Mouse (Mus musculus): ENCODE results near the gene Grin2c. TPM values are rescaled to one million over a fixed set of nuclear protein-coding genes. Genes with fewer than 3 reads are reported as not detected.

Gene Grin2c
- polyA plus RNA-seq, 1 experiment from 2014 or later, result 0.51 TPM

DNA sequence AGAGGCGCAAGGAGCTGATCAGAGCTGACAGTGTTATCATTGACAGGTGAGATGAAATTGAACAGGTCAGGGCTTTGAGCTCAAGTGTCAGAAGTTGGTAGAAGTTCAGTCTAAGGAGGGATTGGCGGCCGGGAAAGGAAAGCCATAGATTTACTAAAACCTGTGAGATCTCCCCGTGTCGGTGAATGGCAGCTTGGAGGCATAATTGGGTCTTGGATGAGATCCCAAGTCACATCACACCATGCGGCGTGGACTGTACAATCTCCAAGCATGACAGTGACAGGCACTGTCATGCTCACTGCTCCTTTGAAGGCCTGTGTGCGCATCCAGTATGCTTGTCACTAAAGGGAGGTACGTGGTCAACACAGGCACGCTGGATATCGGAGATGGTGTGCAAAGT is 4.1 kb downstream of the Grin2c start:
- Histone ChIP-seq H3K27ac (no peak overlapping the region), H3K36me3 (peaks cover 2% of the 10 kb centered on the region; the same call in 1 of the 2 replicates), H3K27me3 (replicated peaks) (peaks cover 100% of the 10 kb centered on the region), H3K4me2 (no peak overlapping the region), H3K4me1 (peaks cover 18% of the 10 kb centered on the region), H3K4me3 (no peak overlapping the region), H3K9me3 (replicated peaks) (no peaks in the 10 kb centered on the region), H3K9ac (no peak overlapping the region)
- ATAC-seq, result no peak
- WGBS (ENCODE audit: insufficient replicate concordance), result 68% methylated on average over 11 of the region's 11 CpGs

DNA sequence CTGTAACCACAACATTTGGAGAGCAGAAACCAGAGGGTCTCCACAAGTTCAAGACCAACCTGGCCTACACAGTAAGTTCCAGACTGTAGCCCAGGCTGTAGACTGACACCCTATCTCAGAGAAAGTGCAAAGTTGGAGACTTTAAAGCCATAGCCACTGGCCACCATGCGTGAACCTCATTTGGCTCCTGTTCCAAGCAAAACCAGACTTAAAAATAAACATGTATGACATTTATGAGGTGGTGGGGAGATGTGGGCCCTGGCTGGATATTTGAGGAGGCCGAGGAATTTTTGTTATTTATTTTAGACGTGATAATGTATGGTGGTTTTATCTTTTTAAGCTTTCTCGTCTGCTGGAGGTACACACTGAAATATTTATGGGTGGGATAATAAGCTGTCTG is 7.9 kb downstream of the Grin2c start:
- no peaks in the 10 kb centered on the region for H3K9me3 ChIP-seq (replicated peaks)
- peaks cover 100% of the 10 kb centered on the region for H3K27me3 ChIP-seq (replicated peaks)
- H3K9ac ChIP-seq, result no peak overlapping the region
- H3K27ac ChIP-seq, result no peak overlapping the region
- no peak for ATAC-seq
- no peak overlapping the region for H3K4me2 ChIP-seq
- H3K4me1 ChIP-seq, result peaks cover 9% of the 10 kb centered on the region
- H3K36me3 ChIP-seq, result no peaks in the 10 kb centered on the region
- WGBS (ENCODE audit: insufficient replicate concordance), result 50% methylated on average over 4 of the region's 4 CpGs
- no peak overlapping the region for H3K4me3 ChIP-seq

DNA sequence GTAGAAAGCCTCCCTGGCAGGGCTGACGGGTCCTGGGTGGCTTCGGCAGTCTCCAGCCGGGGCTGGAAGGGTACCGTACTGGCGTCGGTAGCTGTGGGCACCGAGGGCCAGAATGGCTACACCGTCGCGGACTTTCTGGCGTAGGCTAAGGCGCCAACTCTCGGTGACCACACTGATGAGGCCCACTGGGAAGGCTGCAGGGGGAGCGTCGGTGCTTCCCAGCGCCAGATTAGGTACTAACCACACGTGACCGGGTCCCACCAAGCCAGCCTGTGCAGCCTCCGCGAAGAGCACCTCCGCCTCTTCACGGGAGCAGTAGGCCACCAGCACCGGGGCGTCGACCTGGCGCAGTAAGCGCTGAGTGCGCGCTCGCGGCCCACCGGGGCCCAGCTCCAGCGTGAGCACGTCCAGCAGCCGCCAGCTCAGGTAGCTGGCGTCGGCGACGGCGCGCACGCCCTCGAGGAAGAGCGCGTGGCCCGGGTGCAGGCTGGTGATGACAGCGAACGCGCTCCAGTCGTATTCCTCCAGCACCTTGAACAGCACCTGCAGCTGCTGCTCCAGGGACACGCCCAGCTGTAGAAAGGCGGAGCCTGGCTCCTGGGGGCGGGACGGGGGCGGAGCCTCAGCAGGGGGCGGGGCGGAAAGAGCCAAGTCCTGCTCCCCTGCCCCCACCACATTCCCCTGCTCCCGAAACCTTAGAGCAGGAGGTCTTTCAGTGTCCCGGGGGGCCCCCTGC is 9.1 kb downstream of the Grin2c start:
- Histone ChIP-seq H3K27ac (no peak overlapping the region), H3K4me3 (peak overlapping the region; percentile 7; the same call in 1 of the 2 replicates), H3K4me1 (peaks cover 9% of the 10 kb centered on the region), H3K4me2 (peak overlapping the region; percentile 48), H3K27me3 (replicated peaks) (peaks cover 100% of the 10 kb centered on the region), H3K36me3 (no peaks in the 10 kb centered on the region), H3K9ac (no peak overlapping the region), H3K9me3 (replicated peaks) (no peaks in the 10 kb centered on the region)
- no peak for ATAC-seq
- 14% methylated on average over 56 of the region's 59 CpGs for WGBS (ENCODE audit: insufficient replicate concordance)

DNA sequence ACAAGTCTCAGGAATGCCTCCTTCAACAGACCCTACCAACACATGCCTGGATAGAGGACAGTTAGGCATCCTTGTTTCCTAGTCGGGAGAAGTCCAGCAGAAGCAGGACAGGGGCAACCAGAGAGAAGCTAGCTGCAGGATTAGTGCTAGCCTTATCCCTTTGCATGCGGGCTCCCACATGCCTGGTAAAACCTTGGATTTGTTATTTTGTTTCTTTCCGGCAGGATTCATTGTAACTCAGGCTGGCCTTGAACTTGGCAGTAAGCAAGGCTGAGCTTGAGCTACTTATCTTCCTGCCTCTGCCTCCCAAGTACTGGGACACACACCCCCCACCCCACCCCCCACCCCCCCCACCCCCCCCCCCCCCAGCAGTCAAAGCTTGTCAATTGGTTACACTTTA is 15.8 kb downstream of the Grin2c start:
- Histone ChIP-seq H3K4me2 (no peak overlapping the region), H3K4me1 (peaks cover 23% of the 10 kb centered on the region), H3K4me3 (no peak overlapping the region), H3K9me3 (replicated peaks) (no peaks in the 10 kb centered on the region), H3K9ac (no peak overlapping the region), H3K36me3 (no peaks in the 10 kb centered on the region), H3K27ac (no peak overlapping the region), H3K27me3 (replicated peaks) (peaks cover 100% of the 10 kb centered on the region)
- WGBS (ENCODE audit: insufficient replicate concordance), result 48% methylated on average over 3 of the region's 3 CpGs
- ATAC-seq, result no peak

DNA sequence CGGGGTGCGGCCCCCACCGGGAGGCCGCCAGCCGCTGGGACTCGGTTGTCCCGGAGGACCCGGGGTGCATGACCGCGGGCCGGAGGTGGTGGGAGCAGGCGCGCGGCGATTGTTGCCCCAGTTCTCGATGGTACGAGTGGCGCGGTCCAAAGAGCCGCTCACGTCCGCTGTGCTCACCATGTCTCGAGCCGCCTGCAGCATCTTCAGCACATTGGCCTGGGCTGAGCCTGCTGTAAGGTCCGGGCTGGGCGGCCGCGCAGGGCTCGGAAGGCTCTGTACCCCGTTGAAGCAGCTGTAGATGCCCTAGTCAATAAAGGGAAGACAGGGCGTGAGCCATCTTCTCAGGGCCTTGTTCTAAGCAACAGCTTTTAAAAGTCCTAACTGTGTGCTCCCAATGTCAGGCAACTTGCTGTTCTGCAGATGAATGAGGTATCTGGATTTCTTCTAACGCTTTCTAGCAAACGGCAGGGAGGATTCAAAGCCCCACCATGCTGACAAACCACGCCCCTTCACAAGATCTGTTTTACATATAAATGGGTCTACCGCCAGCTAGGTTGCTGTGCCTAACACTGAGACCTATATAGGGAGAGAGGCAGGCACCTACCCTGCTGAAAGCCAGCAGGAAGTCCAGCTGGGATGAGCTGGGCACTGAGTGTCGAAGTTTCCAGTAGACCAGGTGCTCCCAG is 16.5 kb downstream of the Grin2c start:
- Histone ChIP-seq H3K4me2 (peak overlapping the region; percentile 63), H3K36me3 (no peaks in the 10 kb centered on the region), H3K27me3 (replicated peaks) (peaks cover 94% of the 10 kb centered on the region), H3K9me3 (replicated peaks) (no peaks in the 10 kb centered on the region), H3K4me1 (peaks cover 23% of the 10 kb centered on the region), H3K4me3 (peak overlapping the region; percentile 34), H3K27ac (no peak overlapping the region), H3K9ac (no peak overlapping the region)
- ATAC-seq, result no peak
- 6% methylated on average over 36 of the region's 36 CpGs for WGBS (ENCODE audit: insufficient replicate concordance)

DNA sequence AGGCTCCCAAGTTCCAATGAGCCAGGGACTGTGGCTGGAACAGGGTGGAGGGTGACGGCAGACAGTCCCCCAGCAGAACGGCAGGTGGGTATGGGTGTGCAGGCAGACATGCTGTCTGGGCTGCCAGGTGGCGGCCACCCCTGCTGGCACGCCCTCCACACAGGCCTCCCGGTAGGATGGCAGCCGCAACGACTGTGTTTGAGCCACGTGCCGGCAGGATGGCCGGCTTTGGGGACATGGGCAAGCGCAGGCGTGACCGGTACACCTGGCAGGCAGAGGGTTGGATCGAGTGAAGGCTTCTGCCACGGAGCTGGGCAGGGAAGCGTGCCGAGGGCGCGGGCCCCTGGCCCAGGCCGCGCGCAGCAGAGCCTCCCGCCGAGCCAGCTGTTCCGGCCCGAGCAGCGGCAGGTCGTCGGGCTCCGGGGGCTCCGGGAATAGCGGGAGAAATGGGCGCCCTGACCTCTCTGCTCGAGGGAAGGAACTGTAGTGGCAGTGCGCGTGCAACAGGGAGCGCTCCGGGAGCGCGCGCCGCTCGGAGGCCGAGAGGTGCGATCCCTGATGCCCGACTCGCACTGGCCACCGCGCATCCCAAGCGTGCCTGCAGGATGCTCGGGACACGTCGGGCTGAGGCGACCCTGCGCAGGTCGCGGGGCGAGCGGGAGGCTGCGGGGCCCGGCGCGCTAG is 17.2 kb downstream of the Grin2c start:
- H3K27ac ChIP-seq, result no peak overlapping the region
- peak overlapping the region; percentile 34 for H3K4me3 ChIP-seq
- H3K4me1 ChIP-seq, result peaks cover 28% of the 10 kb centered on the region
- H3K27me3 ChIP-seq (replicated peaks), result peaks cover 87% of the 10 kb centered on the region
- ATAC-seq, result no peak
- peaks cover 6% of the 10 kb centered on the region for H3K36me3 ChIP-seq
- no peaks in the 10 kb centered on the region for H3K9me3 ChIP-seq (replicated peaks)
- H3K4me2 ChIP-seq, result peak overlapping the region; percentile 63
- 4% methylated on average over 63 of the region's 63 CpGs for WGBS (ENCODE audit: insufficient replicate concordance)
- no peak overlapping the region for H3K9ac ChIP-seq

DNA sequence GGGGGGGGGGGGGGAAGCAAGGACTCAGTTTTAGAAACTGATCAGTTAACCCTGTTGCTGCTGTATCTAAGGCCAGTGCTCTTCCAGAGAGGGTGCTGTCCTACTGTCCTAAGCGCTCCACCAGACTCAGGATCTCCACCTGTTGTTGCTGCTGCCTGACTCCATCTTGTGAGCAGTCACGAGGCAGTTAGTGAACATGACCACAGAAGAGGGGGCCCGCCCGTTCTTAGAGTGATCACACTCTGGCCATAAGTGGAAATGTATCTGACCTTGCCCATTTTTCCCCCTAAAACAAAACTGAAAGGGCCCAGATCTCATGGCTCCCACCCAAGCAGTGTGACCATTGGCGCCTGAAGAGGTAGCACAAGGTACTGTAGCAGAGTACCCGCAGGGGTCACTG is 19.1 kb downstream of the Grin2c start:
- WGBS (ENCODE audit: insufficient replicate concordance), result 48% methylated on average over 6 of the region's 6 CpGs
- Histone ChIP-seq H3K4me3 (no peak overlapping the region), H3K4me1 (peaks cover 40% of the 10 kb centered on the region), H3K36me3 (peaks cover 22% of the 10 kb centered on the region), H3K4me2 (no peak overlapping the region), H3K9ac (no peak overlapping the region), H3K9me3 (replicated peaks) (no peaks in the 10 kb centered on the region), H3K27ac (no peak overlapping the region), H3K27me3 (replicated peaks) (peaks cover 68% of the 10 kb centered on the region)
- no peak for ATAC-seq

DNA sequence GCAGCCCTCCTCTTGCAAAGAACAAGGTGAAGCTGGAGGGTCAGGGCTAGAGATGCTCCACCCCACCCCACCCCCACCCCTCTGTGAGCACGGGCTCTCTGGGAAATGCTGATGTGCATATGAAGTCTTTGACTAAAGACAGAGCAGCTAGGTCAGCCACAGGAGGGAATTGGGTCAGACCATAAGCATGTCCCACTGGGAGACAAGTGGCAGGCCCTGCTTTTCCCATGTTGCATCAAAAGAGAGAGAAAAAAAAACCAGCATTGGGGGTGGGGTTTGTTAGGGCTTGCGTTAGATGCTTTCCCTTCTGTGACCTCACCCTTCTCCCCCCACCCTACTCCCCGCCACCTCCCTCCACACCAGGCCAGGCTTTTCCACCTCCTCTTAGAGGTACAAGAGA is 19.8 kb downstream of the Grin2c start:
- ATAC-seq, result no peak
- H3K27me3 ChIP-seq (replicated peaks), result peaks cover 61% of the 10 kb centered on the region
- no peak overlapping the region for H3K27ac ChIP-seq
- H3K9me3 ChIP-seq (replicated peaks), result no peaks in the 10 kb centered on the region
- peaks cover 40% of the 10 kb centered on the region for H3K4me1 ChIP-seq
- H3K9ac ChIP-seq, result no peak overlapping the region
- WGBS (ENCODE audit: insufficient replicate concordance), result 25% methylated on average over 3 of the region's 3 CpGs
- no peak overlapping the region for H3K4me3 ChIP-seq
- no peak overlapping the region for H3K4me2 ChIP-seq
- H3K36me3 ChIP-seq, result peaks cover 22% of the 10 kb centered on the region

DNA sequence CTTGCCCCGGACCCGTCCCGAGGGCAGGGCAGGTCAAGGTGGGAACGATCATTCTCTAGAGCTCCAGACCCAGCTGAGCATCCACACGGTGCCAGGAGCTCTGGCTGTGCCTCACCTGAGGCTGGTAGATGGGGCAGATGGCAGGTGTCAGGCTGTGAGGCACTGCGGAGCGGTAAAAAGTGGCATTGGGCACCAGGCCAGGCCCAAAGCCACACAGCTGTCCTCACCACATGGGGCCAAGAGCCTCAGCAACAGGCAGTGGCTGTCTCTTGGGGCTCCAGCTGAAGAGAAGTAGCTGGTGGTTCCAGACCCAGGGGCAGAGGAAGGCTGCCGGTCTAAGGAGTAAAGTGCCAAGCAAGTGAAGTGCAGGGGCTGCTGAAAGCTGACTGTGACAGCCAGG is 20.7 kb downstream of the Grin2c start:
- Histone ChIP-seq H3K27me3 (replicated peaks) (peaks cover 53% of the 10 kb centered on the region), H3K4me1 (peaks cover 40% of the 10 kb centered on the region), H3K36me3 (peaks cover 22% of the 10 kb centered on the region), H3K4me3 (no peak overlapping the region), H3K9me3 (replicated peaks) (no peaks in the 10 kb centered on the region), H3K4me2 (no peak overlapping the region), H3K27ac (no peak overlapping the region), H3K9ac (no peak overlapping the region)
- WGBS (ENCODE audit: insufficient replicate concordance), result 80% methylated on average over 8 of the region's 8 CpGs
- ATAC-seq, result no peak

DNA sequence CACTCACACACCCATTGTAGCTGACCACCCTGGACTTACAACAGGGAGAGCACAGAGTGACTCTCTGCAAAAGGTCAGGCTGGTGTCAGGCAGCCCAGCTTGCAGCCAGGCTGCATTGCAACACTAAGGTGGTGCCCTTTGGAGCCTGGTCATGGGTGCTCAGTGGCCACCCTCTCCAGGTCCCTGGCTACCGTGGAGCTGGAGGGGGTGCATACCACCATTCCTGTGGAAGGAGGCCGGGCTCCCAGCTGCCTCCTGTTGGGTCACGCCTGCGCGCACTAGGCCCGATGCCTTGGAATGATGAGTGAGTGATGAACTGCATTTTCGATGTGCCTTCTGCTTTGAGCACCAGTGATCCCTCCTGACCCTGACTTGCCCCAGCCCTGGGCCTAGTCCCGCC is 22.2 kb downstream of the Grin2c start:
- WGBS (ENCODE audit: insufficient replicate concordance), result 71% methylated on average over 8 of the region's 8 CpGs
- Histone ChIP-seq H3K9ac (no peak overlapping the region), H3K4me3 (no peak overlapping the region), H3K27ac (peak overlapping the region; percentile 52), H3K9me3 (replicated peaks) (no peaks in the 10 kb centered on the region), H3K4me2 (no peak overlapping the region), H3K27me3 (replicated peaks) (peaks cover 37% of the 10 kb centered on the region), H3K4me1 (peaks cover 32% of the 10 kb centered on the region), H3K36me3 (peaks cover 22% of the 10 kb centered on the region)
- peak; percentile 67 for ATAC-seq

DNA sequence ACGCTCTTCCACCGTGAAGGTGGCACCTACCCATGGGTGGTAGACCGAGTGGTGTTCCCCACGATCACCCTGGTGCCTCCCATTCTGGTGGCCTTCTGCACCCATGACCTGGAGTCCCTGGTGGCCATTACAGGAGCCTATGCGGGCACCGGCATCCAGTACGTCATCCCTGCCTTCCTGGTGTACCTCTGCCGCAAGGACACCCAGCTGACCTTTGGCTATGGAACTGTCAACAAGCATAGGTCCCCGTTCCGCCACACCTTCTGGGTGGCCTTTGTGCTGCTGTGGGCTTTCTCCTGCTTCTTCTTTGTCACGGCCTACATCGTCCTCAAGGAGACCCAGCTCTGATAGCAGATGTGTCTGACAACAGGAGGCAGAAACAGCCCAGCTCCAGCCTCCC is 23.3 kb downstream of the Grin2c start:
- Histone ChIP-seq H3K4me1 (peaks cover 30% of the 10 kb centered on the region), H3K27me3 (replicated peaks) (peaks cover 27% of the 10 kb centered on the region), H3K4me3 (no peak overlapping the region), H3K9ac (no peak overlapping the region), H3K4me2 (no peak overlapping the region), H3K27ac (peak overlapping the region; percentile 52; the same call in 1 of the 2 replicates), H3K36me3 (peaks cover 22% of the 10 kb centered on the region), H3K9me3 (replicated peaks) (no peaks in the 10 kb centered on the region)
- ATAC-seq, result peak; percentile 25; the same call in 1 of the 2 replicates
- 73% methylated on average over 12 of the region's 12 CpGs for WGBS (ENCODE audit: insufficient replicate concordance)

DNA sequence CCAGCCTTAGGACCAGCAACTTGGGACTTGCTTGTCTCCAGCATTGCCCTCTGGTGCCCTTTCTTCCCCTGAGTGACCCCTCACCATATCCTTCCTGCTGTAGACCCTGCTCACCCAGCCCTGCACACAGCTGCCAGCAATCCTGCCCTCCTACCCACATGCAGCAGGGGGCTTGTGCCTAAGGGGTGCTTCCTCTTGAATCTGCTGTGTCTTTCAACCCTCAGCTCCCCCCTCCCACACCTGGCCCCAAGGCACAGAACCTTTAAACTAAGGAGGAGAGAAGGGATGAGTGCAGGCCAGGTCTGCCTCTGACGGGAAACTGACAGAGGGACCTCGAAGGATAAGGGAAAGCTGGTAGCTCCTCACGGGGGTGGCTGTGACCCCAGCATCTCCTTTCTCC is 24.3 kb downstream of the Grin2c start:
- peaks cover 16% of the 10 kb centered on the region for H3K27me3 ChIP-seq (replicated peaks)
- no peak overlapping the region for H3K4me3 ChIP-seq
- H3K4me1 ChIP-seq, result peaks cover 28% of the 10 kb centered on the region
- WGBS (ENCODE audit: insufficient replicate concordance), result 63% methylated on average over 3 of the region's 3 CpGs
- ATAC-seq, result no peak
- no peak overlapping the region for H3K4me2 ChIP-seq
- H3K36me3 ChIP-seq, result peaks cover 22% of the 10 kb centered on the region
- H3K27ac ChIP-seq, result no peak overlapping the region
- no peak overlapping the region for H3K9ac ChIP-seq
- H3K9me3 ChIP-seq (replicated peaks), result no peaks in the 10 kb centered on the region
